Mouse (Mus musculus) hindbrain, embryonic 11.5 days (tissue): ENCODE measurements at regions not wholly inside any gene's neighbourhood (a gene's known extent, or its start where the extent isn't known, plus 50 kb on each side); places are given as distances from the start of the nearest gene placed in this dataset.

Source experiments
- ATAC-seq: fragments of 200-750 bp; cut with Nextera tagmentation; 2 replicates; pipeline ENCODE4 v1.8.0; 2017; ENCODE audit warnings: mild to moderate bottlenecking, moderate TSS enrichment, moderate library complexity; ENCODE audit not compliant: low FRiP score
- DNase-seq: peaks from one replicate; pipeline ENCODE4 v3.0.0-alpha.2; 2015; ENCODE audit warnings: low spot score
- H3K27ac ChIP-seq: fragments of 300-500 bp; sonication (generic); 2 replicates; pipeline ENCODE4 v1.5.1; 2014; ENCODE audit warnings: mild to moderate bottlenecking, low read depth, low read length
- H3K27me3 ChIP-seq: fragments of 300-500 bp; sonication (generic); 2 replicates; pipeline ENCODE4 v1.6.1; 2014; ENCODE audit warnings: mild to moderate bottlenecking, low read length, moderate library complexity, mixed read lengths; ENCODE audit not compliant: control insufficient read depth, insufficient read depth
- H3K36me3 ChIP-seq: fragments of 300-500 bp; sonication (generic); 2 replicates; pipeline ENCODE4 v1.6.1; 2014; ENCODE audit warnings: mild to moderate bottlenecking, low read length, moderate library complexity, mixed read lengths; ENCODE audit not compliant: control insufficient read depth, insufficient read depth
- H3K4me1 ChIP-seq: fragments of 300-500 bp; sonication (generic); replicated peaks from 2 replicates; pipeline ENCODE4 v1.6.1; 2014; ENCODE audit warnings: low read length, mixed read lengths; ENCODE audit not compliant: control insufficient read depth, insufficient read depth
- H3K4me2 ChIP-seq: fragments of 300-500 bp; sonication (generic); replicated peaks from 2 replicates; pipeline ENCODE4 v1.6.1; 2014; ENCODE audit warnings: mild to moderate bottlenecking, low read depth, low read length
- H3K4me3 ChIP-seq: fragments of 300-500 bp; sonication (generic); 2 replicates; pipeline ENCODE4 v1.5.1; 2014; ENCODE audit warnings: low read depth, low read length
- H3K9ac ChIP-seq: fragments of 300-500 bp; sonication (generic); 2 replicates; pipeline ENCODE4 v1.6.1; 2014; ENCODE audit warnings: low read depth, low read length
- H3K9me3 ChIP-seq: fragments of 300-500 bp; sonication (generic); 2 replicates; pipeline ENCODE4 v1.6.1; 2016; ENCODE audit warnings: low read length; ENCODE audit not compliant: control insufficient read depth
- WGBS: fragments of 180-500 bp; shearing (Covaris S2); extraction: QIAGEN DNeasy Blood & Tissue Kit; methylation state at CpG from one replicate; pipeline ENCODE4 v1.1.7; 2014; 5-methylcytosine and 5-hydroxymethylcytosine counted together

DNA sequence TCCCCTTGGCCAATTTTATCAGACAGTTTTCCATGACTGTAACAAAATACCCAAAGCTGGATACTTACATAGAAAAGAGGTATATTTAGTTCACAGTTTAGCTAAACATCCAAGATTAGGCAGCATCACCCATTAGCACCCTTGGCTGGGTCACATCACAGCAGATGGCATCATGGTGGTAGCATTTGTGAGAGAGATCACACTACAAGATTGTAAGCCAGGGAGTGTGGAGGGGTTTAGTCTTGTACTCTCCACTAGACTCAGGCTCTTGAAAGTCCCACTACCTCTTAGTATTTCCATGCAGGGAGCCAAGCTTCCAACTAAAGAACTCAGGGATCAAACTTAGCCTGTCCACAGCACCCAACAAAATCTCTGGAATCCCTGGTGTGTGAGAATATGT, 218.2 kb downstream of the Sec61b start:
- no peak overlapping the region for H3K4me3 ChIP-seq
- no peaks in the 10 kb centered on the region for H3K9me3 ChIP-seq
- ATAC-seq (no peak), DNase-seq (no peak)
- H3K36me3 ChIP-seq, result no peaks in the 10 kb centered on the region
- H3K4me1 ChIP-seq, result no peaks in the 10 kb centered on the region
- no peaks in the 10 kb centered on the region for H3K27me3 ChIP-seq
- no peak overlapping the region for H3K4me2 ChIP-seq
- no peak overlapping the region for H3K9ac ChIP-seq
- H3K27ac ChIP-seq, result no peak overlapping the region

DNA sequence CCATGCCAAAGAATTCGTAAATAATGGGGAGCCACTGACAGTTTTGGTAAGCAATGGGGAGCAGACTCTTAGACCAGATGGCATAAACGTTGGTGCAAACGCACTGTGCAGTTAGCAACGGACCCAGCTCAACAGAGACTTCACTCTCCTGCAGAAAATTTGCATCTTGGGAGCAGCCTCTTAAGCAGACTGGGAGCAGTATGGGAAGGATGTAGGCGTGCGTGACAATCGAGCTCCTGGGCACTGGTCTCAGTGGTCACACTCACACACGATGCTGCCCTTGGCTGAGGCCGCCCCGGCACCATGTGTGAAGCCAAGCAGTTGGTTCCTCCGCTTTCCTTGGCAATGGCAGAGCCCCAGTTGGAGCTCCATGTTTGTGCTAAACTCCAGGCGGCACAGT, 218.8 kb downstream of the Sec61b start:
- ATAC-seq (no peak), DNase-seq (no peak)
- Histone ChIP-seq H3K9me3 (no peaks in the 10 kb centered on the region), H3K36me3 (no peaks in the 10 kb centered on the region), H3K4me2 (no peak overlapping the region), H3K4me1 (no peaks in the 10 kb centered on the region), H3K4me3 (no peak overlapping the region), H3K9ac (no peak overlapping the region), H3K27ac (no peak overlapping the region), H3K27me3 (no peaks in the 10 kb centered on the region)
- 87% methylated on average over 12 of the region's 12 CpGs for WGBS

DNA sequence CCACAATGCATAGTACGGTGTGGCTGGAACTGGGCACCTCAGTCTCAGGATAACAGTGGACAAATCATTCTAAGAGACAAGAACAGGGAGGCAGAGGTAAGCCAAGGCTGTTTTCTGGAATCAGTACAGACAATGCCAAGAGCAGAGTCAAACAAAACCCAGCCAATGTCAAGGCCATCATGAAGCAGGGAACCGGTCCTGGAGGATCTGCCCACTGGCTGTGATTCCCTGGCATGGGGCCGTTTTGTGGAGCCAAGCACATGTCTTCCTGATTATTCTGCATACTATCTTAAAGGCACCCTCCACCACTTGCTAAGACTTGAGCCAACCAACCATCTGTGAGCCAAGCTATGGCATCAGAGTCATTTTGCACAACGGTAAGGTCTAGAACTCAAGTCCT, 222.6 kb downstream of the Sec61b start:
- Histone ChIP-seq H3K9me3 (no peaks in the 10 kb centered on the region), H3K4me2 (no peak overlapping the region), H3K27me3 (no peaks in the 10 kb centered on the region), H3K27ac (no peak overlapping the region), H3K4me1 (no peaks in the 10 kb centered on the region), H3K9ac (no peak overlapping the region), H3K36me3 (no peaks in the 10 kb centered on the region), H3K4me3 (no peak overlapping the region)
- 84% methylated on average over 4 of the region's 4 CpGs for WGBS
- DNase-seq (no peak), ATAC-seq (no peak)

DNA sequence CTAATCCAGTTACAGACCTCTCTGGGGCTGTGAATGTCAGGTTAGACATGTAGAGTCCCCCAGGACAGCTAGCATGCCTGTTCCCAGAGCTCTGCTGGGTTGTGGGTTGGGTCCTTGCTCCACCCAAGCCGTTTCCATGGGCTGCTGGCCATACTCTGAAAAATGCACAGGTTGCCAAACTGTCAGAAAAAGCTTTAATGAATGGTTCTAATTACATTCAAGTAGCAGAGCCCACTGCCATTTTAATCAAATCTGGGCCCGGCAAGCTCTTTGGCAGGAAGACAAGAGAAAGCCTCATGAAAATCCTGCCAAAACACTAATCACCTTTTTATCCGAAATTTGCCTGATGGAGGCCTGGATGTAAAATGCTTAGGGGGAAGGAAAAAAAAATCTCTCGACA, 224.1 kb downstream of the Sec61b start:
- WGBS, result 74% methylated on average over 4 of the region's 4 CpGs
- Histone ChIP-seq H3K36me3 (no peaks in the 10 kb centered on the region), H3K4me2 (no peak overlapping the region), H3K27ac (no peak overlapping the region), H3K9me3 (no peaks in the 10 kb centered on the region), H3K9ac (no peak overlapping the region), H3K4me3 (no peak overlapping the region), H3K27me3 (no peaks in the 10 kb centered on the region), H3K4me1 (no peaks in the 10 kb centered on the region)
- no peak for ATAC-seq
- no peak for DNase-seq

DNA sequence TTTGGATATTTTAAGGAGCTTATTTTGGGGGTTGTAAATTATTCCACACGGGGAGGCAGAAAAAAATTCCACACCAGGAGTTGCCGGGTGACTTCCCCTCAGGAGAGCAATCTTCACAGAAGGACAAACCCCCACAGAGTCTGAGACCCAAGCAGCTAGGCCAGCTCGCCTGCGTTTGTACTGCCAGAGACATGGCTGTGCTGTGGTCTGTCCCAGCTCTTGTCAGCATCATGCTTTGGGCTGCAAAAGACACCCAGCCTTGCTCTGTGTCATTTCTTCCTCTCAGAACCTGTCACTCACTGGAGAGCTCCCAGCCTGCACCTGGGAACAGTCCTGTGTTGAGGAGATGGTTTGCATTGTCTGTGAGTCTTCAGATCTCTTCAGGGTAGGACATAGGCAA, 224.5 kb downstream of the Sec61b start:
- H3K9me3 ChIP-seq, result no peaks in the 10 kb centered on the region
- no peaks in the 10 kb centered on the region for H3K36me3 ChIP-seq
- WGBS, result 63% methylated on average over 4 of the region's 4 CpGs
- ATAC-seq (no peak), DNase-seq (no peak)
- H3K27ac ChIP-seq, result no peak overlapping the region
- no peaks in the 10 kb centered on the region for H3K4me1 ChIP-seq
- H3K9ac ChIP-seq, result no peak overlapping the region
- no peaks in the 10 kb centered on the region for H3K27me3 ChIP-seq
- H3K4me2 ChIP-seq, result no peak overlapping the region
- no peak overlapping the region for H3K4me3 ChIP-seq

DNA sequence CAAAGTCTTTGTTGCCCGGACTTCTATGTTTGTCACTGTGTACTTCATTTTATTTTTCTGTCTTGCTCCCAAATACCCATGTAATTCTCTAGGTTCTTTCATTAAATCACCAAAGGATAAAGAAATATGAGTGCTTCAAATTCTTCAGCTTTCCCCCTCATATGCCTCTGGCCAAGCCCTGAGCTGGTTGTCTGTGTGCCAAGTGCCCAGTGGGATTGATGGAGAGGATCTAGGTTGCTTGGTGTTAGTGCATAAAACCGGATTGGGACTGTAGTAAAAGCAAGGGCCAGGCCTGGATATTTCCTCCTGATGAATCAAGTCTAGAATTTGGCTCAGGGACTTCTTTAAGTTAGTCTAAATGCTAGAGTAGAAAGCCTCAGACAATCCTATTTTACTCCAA, 229.0 kb downstream of the Sec61b start:
- ATAC-seq (no peak), DNase-seq (no peak)
- Histone ChIP-seq H3K9me3 (no peaks in the 10 kb centered on the region), H3K4me2 (no peak overlapping the region), H3K36me3 (no peaks in the 10 kb centered on the region), H3K27ac (no peak overlapping the region), H3K27me3 (no peaks in the 10 kb centered on the region), H3K9ac (no peak overlapping the region), H3K4me3 (no peak overlapping the region), H3K4me1 (no peaks in the 10 kb centered on the region)
- WGBS, result 82% methylated on average over 2 of the region's 2 CpGs

DNA sequence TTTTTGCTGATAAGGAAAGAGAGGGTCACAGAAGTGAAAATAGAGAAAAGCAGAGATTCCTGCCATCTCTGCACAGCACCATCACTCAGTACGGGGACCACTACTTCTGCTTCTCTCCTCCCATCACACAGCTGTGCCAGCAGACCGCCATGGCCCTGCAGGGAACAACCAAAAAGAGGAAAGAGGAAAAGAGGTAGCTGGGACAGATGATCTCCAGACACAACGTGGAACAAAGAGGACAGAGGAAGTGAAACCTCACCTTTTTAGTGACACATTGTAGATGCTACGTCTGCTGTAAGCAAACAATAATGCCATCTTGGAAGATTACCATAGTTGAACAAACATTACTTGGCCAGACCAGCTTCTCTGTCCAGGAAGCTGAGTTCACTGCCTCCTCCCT, 230.1 kb downstream of the Sec61b start:
- WGBS, result 90% methylated on average over 4 of the region's 4 CpGs
- Histone ChIP-seq H3K27me3 (no peaks in the 10 kb centered on the region), H3K9me3 (no peaks in the 10 kb centered on the region), H3K27ac (no peak overlapping the region), H3K4me1 (no peaks in the 10 kb centered on the region), H3K36me3 (no peaks in the 10 kb centered on the region), H3K9ac (no peak overlapping the region), H3K4me2 (no peak overlapping the region), H3K4me3 (no peak overlapping the region)
- no peak for DNase-seq
- no peak for ATAC-seq

DNA sequence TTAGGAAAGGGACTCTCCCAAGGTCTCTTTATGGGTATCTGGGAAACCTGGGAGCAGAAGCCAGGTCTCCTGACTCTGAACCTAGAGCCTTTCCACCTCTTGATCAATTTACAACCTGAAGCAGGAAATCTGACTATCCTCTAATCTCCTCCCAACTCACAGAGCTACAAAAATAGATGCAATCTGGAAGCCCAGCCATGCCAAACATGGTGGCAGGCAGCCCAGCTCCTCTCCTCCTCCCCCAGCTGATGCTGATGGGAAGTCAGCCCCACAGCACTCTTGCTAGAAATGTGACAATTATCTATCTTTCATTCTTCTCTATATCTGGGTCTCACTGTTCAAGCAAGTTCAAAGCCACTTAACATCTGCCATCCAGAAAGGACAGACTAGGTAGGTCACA, 233.5 kb downstream of the Sec61b start:
- ATAC-seq, result no peak
- H3K4me3 ChIP-seq, result no peak overlapping the region
- no peaks in the 10 kb centered on the region for H3K4me1 ChIP-seq
- no peaks in the 10 kb centered on the region for H3K36me3 ChIP-seq
- no peak overlapping the region for H3K9ac ChIP-seq
- no peaks in the 10 kb centered on the region for H3K27me3 ChIP-seq
- no peak overlapping the region for H3K4me2 ChIP-seq
- DNase-seq, result no peak
- no peak overlapping the region for H3K27ac ChIP-seq
- H3K9me3 ChIP-seq, result no peaks in the 10 kb centered on the region

DNA sequence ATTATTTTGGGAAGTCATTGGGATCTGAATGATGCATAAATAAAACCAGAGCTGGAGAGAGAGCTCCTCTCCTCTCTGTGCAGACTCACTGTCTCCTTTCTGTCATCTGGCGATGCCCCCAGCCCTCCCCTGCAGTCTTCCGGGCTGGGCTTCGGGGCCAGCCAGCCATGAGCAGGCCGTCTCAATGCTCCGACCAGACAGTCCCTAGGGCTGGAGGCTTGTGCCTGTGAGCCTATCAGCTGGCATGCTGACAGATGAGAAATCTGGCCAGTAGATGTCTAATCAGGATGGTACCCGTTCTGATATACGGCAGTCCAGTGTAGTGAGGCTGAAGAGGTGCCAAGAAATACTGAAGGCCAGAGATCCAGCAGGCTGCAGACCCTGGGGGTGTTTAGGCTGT, 238.9 kb downstream of the Sec61b start:
- no peak for DNase-seq
- Histone ChIP-seq H3K9me3 (no peaks in the 10 kb centered on the region), H3K27ac (no peak overlapping the region), H3K4me2 (no peak overlapping the region), H3K9ac (no peak overlapping the region), H3K4me3 (no peak overlapping the region), H3K4me1 (no peaks in the 10 kb centered on the region), H3K27me3 (no peaks in the 10 kb centered on the region), H3K36me3 (no peaks in the 10 kb centered on the region)
- no peak for ATAC-seq
- 77% methylated on average over 7 of the region's 7 CpGs for WGBS
